Mouse (Mus musculus): ENCODE results near the gene Chst11.

DNA sequence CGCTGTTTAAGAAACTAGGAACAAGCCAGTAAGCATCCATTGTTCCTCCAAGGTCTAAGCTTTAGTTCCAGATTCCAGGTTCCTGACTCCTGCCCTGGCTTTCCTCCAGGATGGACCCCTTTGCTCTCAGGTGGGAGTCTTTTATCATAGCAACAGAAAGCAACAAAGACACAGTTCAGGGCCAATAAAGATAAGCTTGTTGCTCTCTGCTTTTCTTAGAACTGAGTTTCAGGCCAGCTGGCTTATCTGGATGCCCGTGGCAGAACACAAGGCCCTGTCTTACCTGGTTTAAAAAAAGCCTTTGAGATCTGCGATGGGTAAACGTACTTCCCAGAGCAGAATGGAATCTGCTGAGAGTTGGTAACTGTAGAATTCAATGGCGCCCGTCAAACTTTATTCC lies 42.4 kb downstream of the Chst11 start:
- TF ChIP-seq MAX (IDR thresholded peaks at IDR 0.05; ENCODE audit: low read depth) (no peak), TCF12 (IDR thresholded peaks at IDR 0.05; ENCODE audit: insufficient read depth, poor library complexity, severe bottlenecking) (no peak), REST (IDR thresholded peaks at IDR 0.05; ENCODE audit: insufficient read depth, insufficient read length) (no peak), POLR2A (IDR thresholded peaks at IDR 0.05; ENCODE audit: insufficient read length, low read depth) (no peak), POLR2AphosphoS2 (IDR thresholded peaks at IDR 0.05; ENCODE audit: insufficient read length, low read depth) (no peak), E2F4 (IDR thresholded peaks at IDR 0.05; ENCODE audit: insufficient read depth) (no peak), CEBPB (IDR thresholded peaks at IDR 0.05; ENCODE audit: insufficient read depth, poor library complexity, severe bottlenecking) (no peak), SRF (IDR thresholded peaks at IDR 0.05; ENCODE audit: control insufficient read depth, insufficient read length, low read depth) (no peak), USF1 (IDR thresholded peaks at IDR 0.05; ENCODE audit: low read depth) (no peak), MYOG (IDR thresholded peaks at IDR 0.05; ENCODE audit: control insufficient read depth in 1 of 3, insufficient read depth in 1 of 3, insufficient read length in 2 of 3, low read depth in 2 of 3) (no peak)

All from myocyte (in vitro differentiated cells).